Mouse (Mus musculus) small intestine, adult 2 months (tissue): ENCODE data around the gene Kpna2. TPM values are rescaled to one million over a fixed set of nuclear protein-coding genes. Genes with fewer than 3 reads are reported as not detected.

Experiments used
- H3K27ac ChIP-seq: fragments of 200-500 bp; 2 replicates; pipeline ENCODE4 v1.5.1; 2012; ENCODE audit warnings: low read depth, low read length, control low read depth, inconsistent platforms; ENCODE audit not compliant: insufficient read depth
- H3K27me3 ChIP-seq: fragments of 200-500 bp; 2 replicates; pipeline ENCODE4 v1.6.1; 2012; ENCODE audit warnings: mild to moderate bottlenecking, moderate library complexity, low read length, inconsistent platforms; ENCODE audit not compliant: control insufficient read depth, insufficient read depth
- H3K36me3 ChIP-seq: fragments of 200-500 bp; 2 replicates; pipeline ENCODE4 v1.6.1; 2012; ENCODE audit warnings: mild to moderate bottlenecking, low read length, control low read depth, inconsistent platforms; ENCODE audit not compliant: control insufficient read depth, insufficient read depth
- H3K4me1 ChIP-seq: fragments of 200-500 bp; 2 replicates; pipeline ENCODE4 v1.6.1; 2012; ENCODE audit warnings: low read length, inconsistent platforms, mixed read lengths; ENCODE audit not compliant: control insufficient read depth, insufficient read depth, insufficient read length
- H3K4me3 ChIP-seq: fragments of 200-500 bp; 2 replicates; pipeline ENCODE4 v1.5.1; 2012; ENCODE audit warnings: low read depth, mild to moderate bottlenecking, control low read depth, inconsistent platforms, low read length, moderate library complexity
- CTCF ChIP-seq: fragments of 200-500 bp; IDR thresholded peaks from 2 replicates; pipeline ENCODE4 v1.5.1; 2012; ENCODE audit warnings: low read depth, mild to moderate bottlenecking, control low read depth, inconsistent platforms, low read length, moderate library complexity, mixed read lengths; ENCODE audit not compliant: insufficient replicate concordance, insufficient read length; ENCODE audit errors: extremely low read depth
- POLR2A ChIP-seq: fragments of 200-500 bp; IDR thresholded peaks from 2 replicates; pipeline ENCODE4 v1.6.1; 2012; ENCODE audit warnings: low read depth, mild to moderate bottlenecking, control low read depth, inconsistent platforms, low read length, moderate library complexity
- WGBS: fragments of 180-500 bp; shearing (Covaris S2); methylation state at CpG from one replicate; pipeline ENCODE4 v1.1.7; 2018; 5-methylcytosine and 5-hydroxymethylcytosine counted together
- polyA plus RNA-seq: library from polyadenylated mRNA; depleted of rRNA; stranded (reverse); fragments of >200 nt; gene quantifications from 2 replicates; pipeline ENCODE4 v1.2.3, GENCODE M21; 2012; rRNA removed

The Kpna2 gene
- polyA plus RNA-seq, 1 experiment = 15.2 TPM

GRCm38 (mm10) chr11:106954566-106954965, 44.8 kb downstream of the Kpna2 start:
- no peaks in the 10 kb centered on the region for H3K36me3 ChIP-seq
- H3K4me1 ChIP-seq = peaks cover 22% of the 10 kb centered on the region
- H3K27ac ChIP-seq = no peak overlapping the region
- no peak overlapping the region for H3K4me3 ChIP-seq
- no peak for TF ChIP-seq CTCF
- no peak for TF ChIP-seq POLR2A
- no peaks in the 10 kb centered on the region for H3K27me3 ChIP-seq
- 77% methylated on average over 8 of the region's 8 CpGs for WGBS

- 74% methylated on average over 9 of the region's 9 CpGs for WGBS
- no peak overlapping the region for H3K27ac ChIP-seq
- H3K4me3 ChIP-seq = no peak overlapping the region
- TF ChIP-seq POLR2A (no peak), CTCF (no peak)
- no peaks in the 10 kb centered on the region for H3K36me3 ChIP-seq
- H3K27me3 ChIP-seq = no peaks in the 10 kb centered on the region
- H3K4me1 ChIP-seq = peaks cover 20% of the 10 kb centered on the region
These were observed 45.2 kb downstream of the Kpna2 start for GRCm38 (mm10) chr11:106954116-106954515.

Other genes starting within 250 kb of the Kpna2 start
- gene Pecam1, start 248.9 kb downstream of the Kpna2 start, polyA plus RNA-seq = 6.3 and 10.7 TPM in 2 replicates
- gene Milr1, start 248.3 kb downstream of the Kpna2 start, polyA plus RNA-seq = 0.30 and 0.77 TPM in 2 replicates
- 4.4 and 11.0 TPM in 2 replicates for gene Polg2, start 220.0 kb downstream of the Kpna2 start, polyA plus RNA-seq
- 247 and 493 TPM in 2 replicates for gene Ddx5, start 210.4 kb downstream of the Kpna2 start, polyA plus RNA-seq
- 0.37 and 0.95 TPM in 2 replicates for gene Cep95, start 210.3 kb downstream of the Kpna2 start, polyA plus RNA-seq
- gene Smurf2, start 78.8 kb downstream of the Kpna2 start, polyA plus RNA-seq = 3.0 and 5.9 TPM in 2 replicates
- gene 1810010H24Rik, start 26.1 kb upstream of the Kpna2 start, polyA plus RNA-seq = 1.3 and 2.7 TPM in 2 replicates
- 5.6 and 15.2 TPM in 2 replicates for gene Bptf, start 132.6 kb upstream of the Kpna2 start, polyA plus RNA-seq
- gene Nol11, start 189.8 kb upstream of the Kpna2 start, polyA plus RNA-seq = 1.2 and 1.7 TPM in 2 replicates